Mouse (Mus musculus) ES-CJ7 (cell line): ENCODE results near the gene Mat2a.

Source experiments
- DNase-seq: peaks from one replicate; pipeline ENCODE4 v3.0.0; 2011; ENCODE audit warnings: low read depth, low spot score

The Mat2a gene

DNA sequence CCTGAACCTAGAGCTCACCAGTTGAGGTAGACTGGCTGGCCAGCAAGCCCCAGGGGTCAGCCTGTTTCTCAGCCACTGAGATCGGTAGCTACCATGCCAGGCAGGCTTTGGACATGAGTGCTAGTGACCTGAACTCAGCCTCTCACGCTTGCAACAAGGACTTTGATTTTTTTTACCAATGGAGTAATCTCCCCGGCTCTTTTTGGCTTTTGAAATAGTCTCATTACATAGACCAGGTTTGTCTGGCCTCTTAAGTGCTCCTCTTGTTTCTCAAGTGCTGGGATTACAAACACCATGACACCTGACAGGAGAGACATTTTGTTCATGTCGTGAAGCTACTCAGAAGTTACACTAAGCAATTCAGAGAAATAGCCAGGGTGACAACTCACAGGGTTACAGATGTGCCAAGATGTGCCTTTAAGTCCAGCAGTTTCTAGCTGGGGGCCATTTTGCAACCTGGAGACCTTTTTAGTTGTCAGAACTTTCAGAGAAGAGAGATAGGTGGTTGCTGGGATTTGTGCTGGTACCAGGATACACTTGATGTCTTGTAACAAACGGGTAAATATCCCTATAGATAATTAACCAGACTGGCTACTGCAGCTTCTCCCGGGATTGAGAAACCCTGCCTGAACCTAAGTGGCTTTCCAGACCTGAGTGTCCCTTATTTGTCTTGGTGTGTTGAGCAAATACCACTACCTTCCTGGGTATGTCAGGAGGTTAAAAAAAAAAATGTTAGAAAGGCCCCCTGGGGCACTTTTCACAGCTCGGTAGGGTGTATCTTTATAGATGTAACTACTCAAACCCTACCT, 23.2 kb downstream of the Mat2a start:
- DNase-seq: no peak

DNA sequence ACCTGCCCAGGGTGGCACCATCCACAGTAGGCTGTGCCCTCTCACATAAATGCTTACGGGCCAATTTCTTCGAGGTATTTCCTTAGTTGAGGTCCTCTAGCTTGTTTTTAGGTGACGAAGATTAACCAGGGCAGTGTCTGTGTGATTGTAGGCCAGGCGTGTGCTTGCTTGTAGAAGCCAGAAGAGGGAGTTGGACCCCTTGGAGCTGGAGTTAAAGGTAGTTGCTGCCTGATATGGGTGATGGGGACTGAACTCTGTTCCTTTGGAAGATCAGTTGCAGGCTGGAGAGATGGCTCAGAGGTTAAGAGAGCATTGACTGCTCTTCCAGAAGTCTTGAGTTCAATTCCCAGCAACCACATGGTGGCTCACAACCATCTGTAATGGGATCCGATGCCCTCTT, 24.2 kb downstream of the Mat2a start:
- DNase-seq: peak; percentile 53

DNA sequence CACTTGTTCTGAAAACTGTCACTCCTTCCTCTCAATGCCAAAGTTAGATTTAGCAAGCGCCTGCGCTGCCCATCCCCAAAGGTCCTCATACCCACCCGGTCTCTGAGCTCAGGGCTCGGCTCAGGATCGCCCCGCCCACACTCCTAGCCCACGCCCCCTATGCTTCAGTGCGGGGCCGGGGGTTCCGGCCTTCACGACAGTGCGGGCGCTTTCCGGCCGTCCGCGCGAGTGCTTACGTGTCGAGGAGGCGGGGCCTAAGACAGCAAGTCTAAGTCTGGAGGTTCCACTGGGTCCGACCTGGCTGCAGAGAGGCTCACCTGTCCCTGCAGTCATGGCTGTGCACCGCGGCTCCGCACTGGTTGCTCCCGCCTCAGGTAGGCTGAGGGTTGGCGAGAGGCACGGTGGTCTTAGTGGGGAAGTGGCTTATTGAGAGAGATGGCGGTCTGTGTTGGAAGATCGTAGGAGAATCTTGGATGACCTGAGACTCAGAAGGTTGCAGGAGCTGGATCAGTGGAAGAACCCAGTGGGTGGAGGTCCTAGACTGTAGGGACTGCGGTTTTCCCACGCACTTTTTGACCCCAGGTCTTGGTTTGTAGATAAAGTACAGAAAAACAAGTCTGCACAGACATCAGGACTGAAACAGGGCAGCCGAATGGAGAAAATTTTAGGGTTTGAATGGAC, 25.1 kb downstream of the Mat2a start, which contains the start of gene Ggcx:
TSS of gene Ggcx (plus strand) at position 233 of the 681 bp plus-strand sequence.
- peak; percentile 98 for DNase-seq

DNA sequence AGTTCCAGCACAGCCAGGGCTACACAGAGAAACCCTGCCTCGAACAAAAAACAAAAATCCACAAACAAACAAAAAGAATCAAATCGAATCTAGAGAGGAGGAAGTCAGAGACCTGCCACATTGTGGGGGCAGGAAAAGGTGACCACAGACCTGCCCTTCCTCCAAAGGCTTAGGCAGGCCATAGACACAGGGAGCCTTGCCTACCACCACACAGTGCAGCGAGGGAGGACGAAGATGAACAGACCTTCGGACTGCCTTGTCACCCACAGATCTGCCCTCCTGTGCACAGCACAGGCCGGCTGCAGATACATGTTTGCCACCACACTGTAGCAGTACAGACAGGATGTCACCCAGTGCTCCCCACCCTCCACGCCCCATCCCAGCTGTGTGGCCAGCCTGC, 28.8 kb downstream of the Mat2a start:
- DNase-seq: no peak

DNA sequence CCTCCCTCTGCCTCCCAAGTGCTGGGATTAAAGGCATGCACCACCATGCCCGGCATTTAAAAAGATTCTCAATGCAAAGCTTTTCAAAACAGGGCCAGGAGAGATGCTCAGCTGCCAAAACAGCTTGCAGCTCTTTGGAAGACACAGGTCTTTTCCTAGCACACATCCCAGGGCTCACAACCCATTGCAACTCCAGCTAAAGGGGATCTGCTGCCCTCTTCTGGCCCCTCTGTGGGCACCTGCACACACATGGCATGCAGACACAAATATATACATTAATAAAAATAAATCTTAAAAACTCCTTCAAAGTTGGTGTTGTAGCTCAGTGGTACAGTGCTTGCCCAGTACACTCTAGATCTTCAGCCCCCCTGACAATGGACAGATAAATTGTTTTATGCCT, 29.4 kb downstream of the Mat2a start:
- DNase-seq: peak; percentile 61

DNA sequence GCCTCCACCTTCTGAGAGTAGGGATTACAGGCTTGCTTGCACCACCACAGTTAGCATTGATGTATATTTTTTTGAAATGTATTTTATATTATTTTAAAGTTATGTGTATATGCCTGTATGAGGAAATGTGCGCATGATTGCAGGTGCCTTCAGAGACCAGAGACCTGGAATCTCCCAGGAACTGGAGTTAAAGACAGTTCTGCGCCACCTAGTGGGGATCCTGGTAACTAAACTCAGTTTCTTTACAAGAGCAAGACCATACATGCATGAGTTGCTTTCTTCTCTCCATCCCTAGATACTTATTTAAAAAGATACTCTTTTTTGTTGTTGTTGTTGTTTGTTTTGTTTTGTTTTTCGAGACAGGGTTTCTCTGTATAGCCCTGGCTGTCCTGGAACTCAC, 29.8 kb downstream of the Mat2a start:
- DNase-seq: peak; percentile 88

DNA sequence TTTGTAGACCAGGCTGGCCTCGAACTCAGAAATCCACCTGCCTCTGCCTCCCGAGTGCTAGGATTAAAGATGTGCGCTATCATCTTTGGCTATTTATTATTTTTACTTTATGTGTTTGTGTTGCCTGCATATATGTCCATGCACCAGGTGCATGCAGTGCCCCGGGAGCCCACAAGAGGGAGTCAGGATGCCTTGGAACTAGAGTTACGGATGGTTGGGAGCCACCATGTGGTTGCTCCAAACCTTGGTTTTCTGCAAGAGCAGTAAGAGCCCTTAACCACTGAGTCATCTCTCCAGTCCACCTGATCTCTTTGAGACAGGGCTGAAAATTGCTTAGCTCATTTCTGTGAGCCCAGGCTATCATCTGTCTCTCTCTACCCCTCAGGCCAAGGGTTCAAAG, 32.2 kb downstream of the Mat2a start:
- DNase-seq: peak; percentile 94

DNA sequence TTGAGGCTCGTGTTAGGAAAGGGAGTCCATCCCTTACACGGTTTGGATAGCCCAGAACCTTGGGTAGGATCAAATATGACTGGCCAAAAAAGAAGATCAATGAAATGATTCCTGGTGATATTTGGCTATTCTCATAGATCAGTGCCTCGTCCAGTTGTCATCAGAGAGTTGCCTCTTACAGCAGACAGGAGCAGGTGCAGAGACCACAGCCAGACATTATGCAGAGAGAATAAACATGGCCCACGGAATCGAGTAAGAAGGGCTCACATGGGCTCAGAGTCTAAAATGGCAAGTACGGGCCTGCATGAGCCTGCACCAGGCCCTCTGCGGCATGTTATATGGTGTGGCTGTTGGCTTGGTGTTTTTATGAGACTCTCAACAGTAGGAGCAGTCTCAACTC, 34.0 kb downstream of the Mat2a start:
- DNase-seq: no peak

DNA sequence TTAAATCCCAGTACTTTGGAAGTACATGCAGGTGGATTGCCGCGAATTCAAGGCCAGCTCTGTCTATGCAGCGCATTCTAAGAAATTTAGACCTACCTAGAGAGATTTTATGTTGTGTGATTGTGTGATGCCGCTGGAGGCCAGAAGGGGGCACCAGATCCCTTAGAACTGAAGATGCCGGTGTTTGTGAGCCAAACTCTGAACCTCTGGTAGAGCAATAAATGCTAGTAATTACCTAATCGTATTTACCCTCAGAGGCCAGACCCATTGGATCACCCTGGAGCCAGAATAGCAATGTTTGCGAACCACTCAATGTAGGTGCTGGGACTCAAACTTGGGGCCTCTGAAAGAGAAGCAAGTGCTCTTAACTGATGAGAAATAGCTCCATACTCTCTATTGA, 37.5 kb downstream of the Mat2a start:
- DNase-seq: peak; percentile 82

DNA sequence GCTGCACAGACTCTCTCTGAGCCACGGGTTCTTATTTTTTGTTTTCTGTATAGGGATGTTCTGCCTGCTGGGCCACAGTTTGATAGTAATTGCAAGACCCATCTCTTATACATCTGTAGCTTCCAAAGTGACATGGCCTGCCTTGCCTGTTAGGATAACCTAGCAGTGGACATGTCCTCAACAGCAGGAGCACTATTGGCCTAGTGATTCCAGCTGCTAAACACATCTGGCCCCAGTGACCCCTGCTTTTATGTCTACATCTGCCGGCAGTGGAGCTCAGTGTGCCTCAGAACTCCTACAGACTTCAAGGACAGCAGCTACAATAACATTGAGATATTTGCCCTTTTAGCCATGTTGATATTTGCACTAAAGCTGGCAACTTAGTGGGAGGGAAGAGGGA, 39.4 kb downstream of the Mat2a start:
- no peak for DNase-seq

DNA sequence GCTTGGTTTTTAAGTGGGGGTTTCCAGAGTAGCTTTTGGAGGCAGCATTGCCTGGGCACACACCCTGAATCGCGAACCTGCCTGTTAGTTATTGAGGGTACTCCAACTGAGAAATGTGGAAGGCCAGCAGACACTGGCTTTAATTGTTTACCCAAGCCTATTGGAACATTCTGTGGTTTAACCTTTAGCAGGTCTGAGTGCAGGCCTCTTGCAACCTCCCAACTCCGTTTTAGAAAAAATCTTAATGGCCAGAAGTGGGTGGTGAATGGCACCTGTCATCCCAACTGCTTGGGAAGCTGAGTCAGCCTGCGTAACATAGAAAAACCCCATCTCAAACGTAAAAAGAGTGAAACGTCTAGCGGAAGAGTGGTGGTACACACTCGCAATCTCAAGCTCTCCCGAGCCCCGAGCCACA, 42.5 kb downstream of the Mat2a start:
- no peak for DNase-seq

DNA sequence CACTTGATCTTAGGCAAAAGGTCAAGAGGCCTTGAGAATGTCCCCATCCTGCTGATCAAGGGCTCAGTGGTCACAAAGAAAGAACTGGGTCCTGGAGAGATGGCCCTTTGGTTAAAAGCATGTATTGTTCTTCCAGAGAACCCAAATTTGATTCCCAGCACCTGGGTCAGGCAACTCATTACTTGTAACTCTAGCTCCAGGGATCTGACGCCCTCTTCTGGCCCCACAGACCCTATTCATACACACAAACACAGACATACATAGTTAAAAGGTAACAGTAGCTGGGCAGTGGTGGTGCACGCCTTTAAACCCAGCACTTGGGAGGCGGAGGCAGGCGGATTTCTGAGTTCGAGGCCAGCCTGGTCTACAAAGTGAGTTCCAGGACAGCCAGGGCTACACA, 47.0 kb downstream of the Mat2a start:
- DNase-seq: peak; percentile 65

DNA sequence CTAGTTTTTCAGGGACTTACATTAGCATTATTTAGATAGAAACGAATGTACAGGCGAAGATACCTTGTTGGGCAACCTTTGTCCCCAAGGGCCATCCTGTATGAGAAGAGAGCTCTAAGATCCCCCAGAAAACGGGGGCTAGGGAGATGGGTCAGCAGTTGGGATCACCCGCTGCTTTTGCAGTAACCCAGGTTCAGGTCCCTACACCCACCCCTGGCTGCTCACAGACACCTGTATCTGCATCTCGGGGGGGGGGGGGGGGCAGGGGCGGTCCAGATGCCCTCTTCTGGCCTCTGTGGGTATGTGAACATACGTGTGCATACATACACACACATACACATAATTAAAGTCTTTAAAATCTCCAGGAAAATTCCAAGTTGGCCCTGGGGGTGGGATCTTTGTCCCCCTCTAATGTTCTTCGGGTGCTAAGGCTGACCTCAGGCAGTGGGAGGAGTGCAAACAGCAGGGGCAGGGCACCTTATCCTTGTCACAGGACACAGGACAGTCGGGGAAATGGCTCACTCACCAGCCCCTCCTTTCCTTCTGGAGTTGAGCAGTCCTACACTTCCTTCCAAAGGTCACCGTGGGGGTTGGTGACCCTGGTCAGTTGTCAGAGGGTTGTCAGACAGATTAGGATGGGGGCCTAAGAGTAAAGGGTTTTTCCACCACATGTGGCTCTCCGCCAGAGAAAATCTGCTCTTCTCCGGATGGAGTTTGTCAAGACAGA, 48.4 kb downstream of the Mat2a start:
- DNase-seq: no peak

DNA sequence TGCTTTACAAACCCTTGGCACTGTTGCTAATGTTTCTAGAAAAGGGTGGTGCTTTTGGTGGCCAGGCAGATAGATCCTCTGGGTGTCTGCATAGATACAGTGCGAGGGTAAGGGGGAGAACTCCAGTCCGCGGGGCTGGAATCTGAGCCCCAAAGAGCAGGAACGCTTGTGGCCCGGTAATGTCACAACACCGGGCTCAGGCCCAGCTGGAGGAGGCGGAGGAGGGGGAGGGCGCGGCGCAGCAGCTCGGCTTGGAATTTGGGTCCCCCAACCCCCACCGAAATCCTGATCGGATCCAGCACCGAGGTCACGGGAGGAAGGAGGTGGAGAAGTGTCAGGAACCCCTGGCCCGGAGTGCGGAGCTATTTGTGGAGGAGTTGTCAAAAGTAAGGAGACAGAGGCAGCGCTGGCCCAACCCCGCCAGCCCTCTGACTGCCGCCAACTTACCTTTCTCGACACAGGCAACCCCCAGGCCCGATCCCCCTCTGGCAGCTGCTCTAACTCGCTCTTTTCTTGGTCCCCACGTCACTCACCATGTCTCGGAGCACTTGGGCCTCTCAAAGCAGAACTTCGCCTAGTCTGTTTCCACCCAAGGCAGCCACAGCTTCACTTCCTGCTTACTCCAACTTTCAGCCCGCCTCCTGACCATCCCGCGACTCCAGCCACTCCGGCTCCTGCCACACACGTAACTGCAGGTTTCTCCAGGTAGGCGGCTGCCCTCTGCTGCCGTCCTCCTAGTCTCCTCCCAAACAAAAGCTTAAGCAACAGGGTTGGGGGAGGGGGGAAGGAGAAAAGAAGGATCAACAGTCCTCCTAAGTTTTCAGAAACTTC, 49.2 kb downstream of the Mat2a start, which contains the start of gene Vamp8:
TSS of gene Vamp8 (minus strand) at position 763 of the 831 bp plus-strand sequence.
- DNase-seq: peak; percentile 81

DNA sequence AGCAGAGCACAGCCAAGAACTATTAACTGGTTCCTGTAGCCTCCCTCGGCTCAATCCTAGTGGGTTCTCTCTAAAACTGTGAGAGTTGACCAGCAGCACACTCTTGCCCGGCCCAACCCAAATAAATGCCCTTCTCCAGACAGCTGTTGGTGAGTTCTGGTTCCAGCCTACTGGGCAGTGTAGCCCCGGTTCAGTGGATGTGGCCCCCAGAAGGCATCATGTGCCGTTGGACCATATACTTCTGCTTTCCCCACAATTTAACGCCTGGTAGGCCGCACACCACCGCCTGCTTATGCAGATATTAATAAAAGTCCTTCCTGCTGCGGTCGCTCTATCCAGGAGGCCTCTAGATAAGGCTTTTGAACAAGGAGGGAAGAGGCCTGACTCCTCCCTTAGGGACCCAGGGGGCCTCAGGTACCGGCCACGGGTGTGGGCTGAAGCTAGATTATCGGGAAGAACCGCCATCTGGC, 49.9 kb downstream of the Mat2a start:
- no peak for DNase-seq

DNA sequence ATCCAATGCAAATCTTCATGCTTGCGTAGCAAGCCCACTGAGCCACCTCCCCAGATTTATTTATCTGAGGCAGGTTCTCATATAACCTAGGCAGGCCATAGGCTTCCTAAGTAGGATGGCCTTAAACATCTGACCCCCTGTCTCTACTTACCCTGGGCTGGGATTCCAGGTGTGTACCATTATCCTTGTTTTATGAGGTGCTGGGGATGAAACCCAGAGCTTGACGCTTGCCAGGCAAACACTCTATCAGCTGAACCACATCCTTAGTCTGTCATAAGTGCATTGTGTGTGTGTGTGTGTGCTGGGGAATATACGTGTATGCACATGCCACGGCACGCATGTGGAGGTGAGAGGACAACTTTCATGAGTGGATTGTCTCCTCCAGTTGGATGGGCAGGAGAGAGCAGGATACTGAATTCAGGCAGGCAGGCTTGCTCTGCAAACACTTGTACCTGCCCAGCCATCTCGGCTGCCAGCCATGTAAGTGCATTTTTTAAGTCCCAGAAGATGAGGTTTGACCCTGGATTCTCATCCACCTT, 50.5 kb downstream of the Mat2a start:
- no peak for DNase-seq

DNA sequence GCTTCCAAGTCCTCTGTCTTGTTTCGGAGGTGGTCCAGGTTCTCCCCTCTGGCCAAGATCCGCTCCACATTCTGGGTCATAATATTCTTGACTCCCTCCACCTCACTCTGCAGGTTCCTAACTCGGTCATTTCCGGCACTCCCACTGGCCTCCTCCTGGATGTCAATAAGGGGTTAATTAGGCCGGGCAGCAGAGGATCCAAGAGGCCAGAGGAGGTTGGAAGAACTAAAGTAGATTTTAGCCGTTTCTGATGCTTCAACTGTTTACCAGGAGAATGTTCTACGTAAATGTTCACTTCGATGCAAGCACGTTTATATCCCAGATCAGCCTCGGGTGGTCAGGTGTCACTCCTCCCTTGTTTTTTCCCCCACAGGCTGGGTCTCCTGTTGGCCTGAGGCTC, 51.1 kb downstream of the Mat2a start:
- no peak for DNase-seq

DNA sequence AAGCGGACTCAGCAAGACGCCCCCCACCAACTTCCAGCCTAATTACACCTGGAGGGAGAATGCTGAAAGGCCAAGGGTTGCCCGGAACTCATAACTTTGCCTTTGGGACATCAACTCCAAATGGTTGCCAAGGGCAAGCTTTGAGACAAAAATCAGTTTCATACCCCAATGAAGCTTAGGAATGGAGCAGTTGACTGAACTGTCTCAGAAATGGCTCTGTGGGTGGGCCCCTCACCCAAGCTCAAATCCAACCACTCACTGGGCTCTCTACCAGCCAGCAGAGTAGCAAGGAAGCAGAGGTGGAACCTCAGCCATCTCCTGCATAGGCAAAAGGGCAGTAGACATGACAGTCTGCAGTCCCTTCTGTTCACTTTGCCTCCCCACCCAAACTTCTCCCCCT, 51.5 kb downstream of the Mat2a start:
- no peak for DNase-seq

DNA sequence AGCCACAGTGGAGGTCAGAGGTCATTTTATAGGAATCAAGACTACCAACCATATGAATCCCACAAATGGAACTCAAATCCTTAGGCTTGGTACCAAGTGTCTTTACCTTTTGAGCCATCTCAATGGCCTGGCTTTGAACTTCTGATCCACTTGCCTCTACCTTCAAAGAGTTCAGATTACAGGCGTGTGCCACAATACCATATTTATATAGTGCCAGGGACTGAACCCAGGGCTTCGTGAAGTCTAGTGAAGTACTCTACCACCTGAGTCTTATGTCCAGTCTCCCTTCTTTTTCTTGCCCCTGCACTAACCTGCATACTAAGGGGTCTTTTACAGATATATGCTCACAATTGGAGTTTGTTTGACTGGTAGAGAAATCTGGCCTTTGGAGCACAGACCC, 52.8 kb downstream of the Mat2a start:
- no peak for DNase-seq

DNA sequence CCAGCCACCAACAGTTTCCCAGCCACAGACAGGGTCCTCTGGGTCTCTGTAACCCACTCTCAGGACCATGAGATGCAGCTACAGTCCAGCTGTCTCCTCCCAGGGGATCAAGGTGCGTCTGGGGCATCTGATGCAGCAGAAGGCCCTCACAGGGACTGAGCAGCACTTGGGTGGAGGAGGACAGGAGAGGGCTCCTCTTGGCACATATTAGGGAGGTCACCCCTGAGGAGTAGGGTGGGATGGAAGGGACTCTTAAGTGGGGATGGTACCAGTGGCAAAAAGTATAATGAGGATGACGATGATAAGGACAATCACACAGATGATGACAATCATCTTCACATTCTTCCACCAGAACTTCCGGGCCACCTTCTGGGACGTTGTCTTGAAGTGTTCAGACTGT, 54.1 kb downstream of the Mat2a start:
- no peak for DNase-seq

DNA sequence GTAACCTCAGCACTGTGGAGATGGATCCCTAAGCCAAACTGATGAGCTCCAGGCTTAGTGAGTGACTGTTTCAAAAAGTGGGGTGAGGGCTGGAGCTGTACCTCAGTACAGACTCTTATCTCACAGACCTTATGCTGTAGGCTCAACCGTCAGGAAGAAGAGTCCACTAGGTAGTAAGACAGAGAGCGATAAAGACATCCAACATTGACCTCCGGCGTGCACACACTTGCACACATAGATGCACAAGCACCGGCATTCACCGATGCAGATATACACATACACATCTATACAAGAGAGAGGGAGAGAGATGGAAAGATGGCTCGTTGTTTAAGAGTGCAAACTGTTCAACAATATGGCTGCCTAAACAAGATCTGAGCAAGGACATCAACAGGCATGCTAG, 55.4 kb downstream of the Mat2a start:
- DNase-seq: no peak
